Mouse (Mus musculus): ENCODE data around the gene Lonp2. TPM values are rescaled to one million over a fixed set of nuclear protein-coding genes. Genes with fewer than 3 reads are reported as not detected.

The Lonp2 gene
- polyA plus RNA-seq, 1 experiment from 2014 or later = 69.3 TPM

GRCm38 (mm10) chr8:86745221-86745934, 121.5 kb downstream of the Lonp2 start, which contains the start of the genes Gm10638 and Siah1a:
TSS of gene Gm10638 (plus strand) at chr8:86745699.
TSS of gene Siah1a (minus strand) at chr8:86745934.
- Histone ChIP-seq H3K4me3 (peak within 1 kb of the TSS; percentile 92), H3K4me1 (replicated peaks) (peaks cover 33% of the 10 kb centered on the region), H3K27ac (peak within 1 kb of the TSS; percentile 100), H3K36me3 (no peaks in the 10 kb centered on the region), H3K27me3 (ENCODE audit: insufficient read depth, poor library complexity, severe bottlenecking) (no peaks in the 10 kb centered on the region), H3K9me3 (no peaks in the 10 kb centered on the region)
- peak; percentile 76 for DNase-seq (ENCODE audit: low spot score)
- under 1% methylated on average over 88 of the region's 88 CpGs for WGBS

- peak overlapping the region; percentile 100 for H3K27ac ChIP-seq
- H3K9me3 ChIP-seq = no peaks in the 10 kb centered on the region
- peaks cover 33% of the 10 kb centered on the region for H3K4me1 ChIP-seq (replicated peaks)
- no peaks in the 10 kb centered on the region for H3K36me3 ChIP-seq
- under 1% methylated on average over 67 of the region's 70 CpGs for WGBS
- no peaks in the 10 kb centered on the region for H3K27me3 ChIP-seq (ENCODE audit: insufficient read depth, poor library complexity, severe bottlenecking)
- DNase-seq (ENCODE audit: low spot score) = peak; percentile 92
- H3K4me3 ChIP-seq = peak overlapping the region; percentile 92
Measured at GRCm38 (mm10) chr8:86745935-86746441, 122.1 kb downstream of the Lonp2 start.

GRCm38 (mm10) chr8:86746511-86746910, 122.7 kb downstream of the Lonp2 start:
- no peak for DNase-seq (ENCODE audit: low spot score)
- H3K27ac ChIP-seq = peak overlapping the region; percentile 100

GRCm38 (mm10) chr8:86749842-86750241, 126.0 kb downstream of the Lonp2 start:
- no peaks in the 10 kb centered on the region for H3K9me3 ChIP-seq
- no peak overlapping the region for H3K27ac ChIP-seq
- H3K27me3 ChIP-seq (ENCODE audit: insufficient read depth, poor library complexity, severe bottlenecking) = no peaks in the 10 kb centered on the region
- 67% methylated on average over 2 of the region's 2 CpGs for WGBS
- no peak overlapping the region for H3K4me3 ChIP-seq
- H3K4me1 ChIP-seq (replicated peaks) = peaks cover 12% of the 10 kb centered on the region; the same call in 1 of the 2 replicates
- no peaks in the 10 kb centered on the region for H3K36me3 ChIP-seq
- no peak for DNase-seq (ENCODE audit: low spot score)

More at GRCm38 (mm10) chr8:86746511-86746910, 122.7 kb downstream of the Lonp2 start:
- H3K4me3 ChIP-seq = peak overlapping the region; percentile 92
- H3K27me3 ChIP-seq (ENCODE audit: insufficient read depth, poor library complexity, severe bottlenecking) = no peaks in the 10 kb centered on the region
- peaks cover 33% of the 10 kb centered on the region for H3K4me1 ChIP-seq (replicated peaks)
- H3K9me3 ChIP-seq = no peaks in the 10 kb centered on the region
- whole genome bisulfite sequencing = 2% methylated on average over 11 of the region's 11 CpGs
- H3K36me3 ChIP-seq = no peaks in the 10 kb centered on the region

- Histone ChIP-seq H3K4me1 (replicated peaks) (peaks cover 8% of the 10 kb centered on the region), H3K27ac (peak overlapping the region; percentile 71), H3K36me3 (no peaks in the 10 kb centered on the region), H3K27me3 (ENCODE audit: insufficient read depth, poor library complexity, severe bottlenecking) (no peaks in the 10 kb centered on the region), H3K4me3 (peak overlapping the region; percentile 30), H3K9me3 (no peaks in the 10 kb centered on the region)
- 22% methylated on average over 23 of the region's 23 CpGs for WGBS
- peak; percentile 34 for DNase-seq (ENCODE audit: low spot score)
Measured at GRCm38 (mm10) chr8:86756948-86757733, 133.3 kb downstream of the Lonp2 start.

- 91% methylated on average over 3 of the region's 3 CpGs for WGBS
- Histone ChIP-seq H3K4me3 (no peak overlapping the region), H3K4me1 (replicated peaks) (peaks cover 8% of the 10 kb centered on the region), H3K27me3 (ENCODE audit: insufficient read depth, poor library complexity, severe bottlenecking) (no peaks in the 10 kb centered on the region), H3K27ac (no peak overlapping the region), H3K9me3 (no peaks in the 10 kb centered on the region), H3K36me3 (no peaks in the 10 kb centered on the region)
- no peak for DNase-seq (ENCODE audit: low spot score)
Measured at GRCm38 (mm10) chr8:86758651-86759050, 134.8 kb downstream of the Lonp2 start.

- no peak overlapping the region for H3K27ac ChIP-seq
- WGBS = 67% methylated on average over 4 of the region's 4 CpGs
- H3K36me3 ChIP-seq = no peaks in the 10 kb centered on the region
- no peaks in the 10 kb centered on the region for H3K27me3 ChIP-seq (ENCODE audit: insufficient read depth, poor library complexity, severe bottlenecking)
- no peak overlapping the region for H3K4me3 ChIP-seq
- DNase-seq (ENCODE audit: low spot score) = no peak
- peaks cover 8% of the 10 kb centered on the region for H3K4me1 ChIP-seq (replicated peaks)
- no peaks in the 10 kb centered on the region for H3K9me3 ChIP-seq
Measured at GRCm38 (mm10) chr8:86759090-86759491, 135.2 kb downstream of the Lonp2 start.

- no peak overlapping the region for H3K27ac ChIP-seq
- 74% methylated on average over 6 of the region's 6 CpGs for WGBS
- H3K4me3 ChIP-seq = no peak overlapping the region
- H3K27me3 ChIP-seq (ENCODE audit: insufficient read depth, poor library complexity, severe bottlenecking) = no peaks in the 10 kb centered on the region
- no peaks in the 10 kb centered on the region for H3K9me3 ChIP-seq
- H3K36me3 ChIP-seq = no peaks in the 10 kb centered on the region
- H3K4me1 ChIP-seq (replicated peaks) = peaks cover 8% of the 10 kb centered on the region
- no peak for DNase-seq (ENCODE audit: low spot score)
Measured at GRCm38 (mm10) chr8:86760746-86761145, 136.9 kb downstream of the Lonp2 start.

GRCm38 (mm10) chr8:86762806-86763205, 139.0 kb downstream of the Lonp2 start:
- Histone ChIP-seq H3K4me3 (no peak overlapping the region), H3K9me3 (no peaks in the 10 kb centered on the region), H3K27ac (no peak overlapping the region), H3K36me3 (no peaks in the 10 kb centered on the region), H3K27me3 (ENCODE audit: insufficient read depth, poor library complexity, severe bottlenecking) (no peaks in the 10 kb centered on the region), H3K4me1 (replicated peaks) (no peaks in the 10 kb centered on the region)
- DNase-seq (ENCODE audit: low spot score) = no peak
- 56% methylated on average over 5 of the region's 5 CpGs for WGBS

GRCm38 (mm10) chr8:86765155-86765554, 141.3 kb downstream of the Lonp2 start:
- Histone ChIP-seq H3K4me3 (no peak overlapping the region), H3K4me1 (replicated peaks) (no peaks in the 10 kb centered on the region), H3K27ac (no peak overlapping the region), H3K9me3 (no peaks in the 10 kb centered on the region), H3K27me3 (ENCODE audit: insufficient read depth, poor library complexity, severe bottlenecking) (no peaks in the 10 kb centered on the region), H3K36me3 (no peaks in the 10 kb centered on the region)
- 88% methylated on average over 10 of the region's 10 CpGs for WGBS
- no peak for DNase-seq (ENCODE audit: low spot score)

- WGBS = 91% methylated on average over 8 of the region's 8 CpGs
- H3K27me3 ChIP-seq (ENCODE audit: insufficient read depth, poor library complexity, severe bottlenecking) = no peaks in the 10 kb centered on the region
- no peak for DNase-seq (ENCODE audit: low spot score)
- no peaks in the 10 kb centered on the region for H3K9me3 ChIP-seq
- H3K4me1 ChIP-seq (replicated peaks) = no peaks in the 10 kb centered on the region
- H3K4me3 ChIP-seq = no peak overlapping the region
- no peak overlapping the region for H3K27ac ChIP-seq
- no peaks in the 10 kb centered on the region for H3K36me3 ChIP-seq
Measured at GRCm38 (mm10) chr8:86765669-86766068, 141.8 kb downstream of the Lonp2 start.

- no peaks in the 10 kb centered on the region for H3K27me3 ChIP-seq (ENCODE audit: insufficient read depth, poor library complexity, severe bottlenecking)
- DNase-seq (ENCODE audit: low spot score) = no peak
- WGBS = 88% methylated on average over 9 of the region's 9 CpGs
- no peaks in the 10 kb centered on the region for H3K4me1 ChIP-seq (replicated peaks)
- no peak overlapping the region for H3K27ac ChIP-seq
- no peaks in the 10 kb centered on the region for H3K36me3 ChIP-seq
- H3K9me3 ChIP-seq = no peaks in the 10 kb centered on the region
- H3K4me3 ChIP-seq = no peak overlapping the region
Measured at GRCm38 (mm10) chr8:86766548-86767211, 142.8 kb downstream of the Lonp2 start.
